ENCODE assay signal across 17 mouse cellular contexts in the genomic region with DNA sequence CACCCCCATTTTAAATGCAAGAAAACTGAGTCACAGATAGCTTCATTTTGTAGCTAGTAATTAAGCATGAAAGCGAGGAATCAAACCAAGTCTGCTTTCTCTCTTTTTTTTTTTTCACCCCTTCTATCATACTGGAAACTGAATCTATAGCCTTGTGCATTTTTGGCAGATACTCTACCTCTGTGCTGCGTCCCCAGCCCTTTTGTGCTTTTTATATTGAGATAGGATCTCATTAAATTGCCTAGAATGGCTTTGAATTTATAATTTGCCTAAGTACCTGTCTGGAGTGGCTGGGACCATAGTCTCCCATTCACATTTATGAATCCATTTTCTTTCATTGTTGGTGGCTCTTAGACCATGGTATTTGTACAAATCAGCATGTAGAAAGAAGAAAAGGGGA.
DNase-seq lines count a peak whose midpoint lies in the region; ATAC-seq and TF ChIP-seq lines count a peak whose summit lies in the region.
"Had no signal": no experiment of that assay in that cellular context is flagged by ENCODE, and none has a peak within 500 bp of the region (broad histone marks: within the 10 kb centered on the region; RNA-seq: fewer than 3 reads in every experiment).

No protein-coding gene starts in this region.

- H3K27ac ChIP-seq in midbrain, embryonic 15.5 days, result no peak overlapping the region
- no peak overlapping the region for H3K27ac ChIP-seq in midbrain, postnatal 0 days (ENCODE audit: low read depth, low read length)
- H3K27ac ChIP-seq in forebrain, embryonic 15.5 days (replicated peaks), result peak overlapping the region; percentile 80
- peak overlapping the region; percentile 65; the same call in 1 of the 2 replicates for H3K27ac ChIP-seq in limb, embryonic 14.5 days (replicated peaks; ENCODE audit: low read depth, low read length)
- H3K27ac ChIP-seq: embryonic facial prominence, embryonic 10.5 days; gastrocnemius, adult 2 months; heart, embryonic 10.5 days; heart, embryonic 15.5 days; hindbrain, embryonic 10.5 days; hindbrain, embryonic 15.5 days had no signal

- H3K9me3 ChIP-seq in midbrain, embryonic 15.5 days, result no peaks in the 10 kb centered on the region
- no peaks in the 10 kb centered on the region for H3K9me3 ChIP-seq in midbrain, postnatal 0 days (ENCODE audit: low read length)
- no peaks in the 10 kb centered on the region for H3K9me3 ChIP-seq in forebrain, embryonic 15.5 days
- H3K9me3 ChIP-seq in limb, embryonic 14.5 days (ENCODE audit: control insufficient read depth, low read length), result no peaks in the 10 kb centered on the region
- H3K9me3 ChIP-seq: embryonic facial prominence, embryonic 10.5 days; heart, embryonic 10.5 days; heart, embryonic 15.5 days; hindbrain, embryonic 10.5 days; hindbrain, embryonic 15.5 days had no signal

- WGBS in midbrain, embryonic 15.5 days, result 48% methylated on average over 2 of the region's 2 CpGs
- WGBS in midbrain, postnatal 0 days, result 53% methylated on average over 2 of the region's 2 CpGs
- WGBS in forebrain, embryonic 15.5 days, result 13% methylated on average over 2 of the region's 2 CpGs
- 77% methylated on average over 2 of the region's 2 CpGs for WGBS in limb, embryonic 14.5 days

- no peak overlapping the region for H3K4me3 ChIP-seq in midbrain, embryonic 15.5 days
- H3K4me3 ChIP-seq in midbrain, postnatal 0 days (ENCODE audit: low read depth, low read length), result no peak overlapping the region
- no peak overlapping the region for H3K4me3 ChIP-seq in forebrain, embryonic 15.5 days
- H3K4me3 ChIP-seq in limb, embryonic 14.5 days (replicated peaks; ENCODE audit: low read length), result no peak overlapping the region
- H3K4me3 ChIP-seq: embryonic facial prominence, embryonic 10.5 days; gastrocnemius, adult 2 months; heart, embryonic 10.5 days; heart, embryonic 15.5 days; hindbrain, embryonic 10.5 days; hindbrain, embryonic 15.5 days had no signal

- H3K27me3 ChIP-seq in midbrain, embryonic 15.5 days (replicated peaks), result no peaks in the 10 kb centered on the region
- H3K27me3 ChIP-seq in midbrain, postnatal 0 days (ENCODE audit: insufficient read depth, low read length), result no peaks in the 10 kb centered on the region
- H3K27me3 ChIP-seq in forebrain, embryonic 15.5 days, result no peaks in the 10 kb centered on the region
- no peaks in the 10 kb centered on the region for H3K27me3 ChIP-seq in limb, embryonic 14.5 days (ENCODE audit: control insufficient read depth, insufficient read depth, low read length)
- H3K27me3 ChIP-seq: heart, embryonic 15.5 days; hindbrain, embryonic 15.5 days had no signal

- no peak for TF ChIP-seq POLR2A in limb, embryonic 14.5 days (IDR thresholded peaks at IDR 0.05; ENCODE audit: borderline replicate concordance, extremely low read depth, insufficient read depth, insufficient read length)

- DNase-seq in heart, adult 11 months, result peak; percentile 16
- no peak for DNase-seq in heart, postnatal 25 days (ENCODE audit: low spot score)
- DNase-seq in midbrain, postnatal 0 days (ENCODE audit: low spot score), result no peak
- no peak for DNase-seq in limb, embryonic 14.5 days (ENCODE audit: low spot score)
- DNase-seq in left cerebral cortex, postnatal 10 days (ENCODE audit: extremely low spot score in 1 of 2, low spot score in 2 of 2), result no peak
- DNase-seq: adrenal gland, adult 2 months; adrenal gland, postnatal 25 days; gastrocnemius, postnatal 25 days had no signal

- TF ChIP-seq CTCF in midbrain, postnatal 0 days (IDR thresholded peaks at IDR 0.05), result no peak

- H3K4me1 ChIP-seq in midbrain, embryonic 15.5 days, result peaks cover 11% of the 10 kb centered on the region; the same call in 1 of the 2 replicates
- no peaks in the 10 kb centered on the region for H3K4me1 ChIP-seq in midbrain, postnatal 0 days (ENCODE audit: insufficient read depth, low read length)
- peaks cover 33% of the 10 kb centered on the region for H3K4me1 ChIP-seq in forebrain, embryonic 15.5 days
- peaks cover 20% of the 10 kb centered on the region for H3K4me1 ChIP-seq in limb, embryonic 14.5 days (ENCODE audit: control insufficient read depth, insufficient read depth, low read length)
- H3K4me1 ChIP-seq: embryonic facial prominence, embryonic 10.5 days; heart, embryonic 10.5 days; heart, embryonic 15.5 days; hindbrain, embryonic 10.5 days had no signal

- 0 out of 2 replicates have a peak, but pooled peaks have one; percentile 34 for ATAC-seq in midbrain, embryonic 15.5 days (replicated peaks)
- ATAC-seq in midbrain, postnatal 0 days (ENCODE audit: low FRiP score), result no peak
- peak; percentile 36 for ATAC-seq in forebrain, embryonic 15.5 days (replicated peaks)
- no peak for ATAC-seq in limb, embryonic 14.5 days (ENCODE audit: low FRiP score, low read depth)
- no peak for ATAC-seq in frontal cortex, adult (ENCODE audit: low TSS enrichment)

- intact Hi-C loops in heart, postnatal 25 days (cut with DNase I), result no loop called here
- intact Hi-C loops in left cerebral cortex, postnatal 10 days (cut with DNase I), result no loop called here

- no peak overlapping the region for H3K9ac ChIP-seq in midbrain, embryonic 15.5 days
- no peak overlapping the region for H3K9ac ChIP-seq in midbrain, postnatal 0 days (replicated peaks; ENCODE audit: low read length, poor library complexity, severe bottlenecking)
- H3K9ac ChIP-seq in forebrain, embryonic 15.5 days (replicated peaks), result no peak overlapping the region
- no peak overlapping the region for H3K9ac ChIP-seq in limb, embryonic 14.5 days (ENCODE audit: low read depth, low read length, severe bottlenecking)
- H3K9ac ChIP-seq: heart, embryonic 15.5 days; hindbrain, embryonic 15.5 days had no signal

- no peak overlapping the region for H3K4me2 ChIP-seq in midbrain, embryonic 15.5 days
- H3K4me2 ChIP-seq in midbrain, postnatal 0 days (ENCODE audit: low read depth, low read length, poor library complexity, severe bottlenecking), result no peak overlapping the region
- H3K4me2 ChIP-seq in forebrain, embryonic 15.5 days (replicated peaks), result no peak overlapping the region
- H3K4me2 ChIP-seq in limb, embryonic 14.5 days (replicated peaks; ENCODE audit: low read depth, low read length, severe bottlenecking), result no peak overlapping the region
- H3K4me2 ChIP-seq: heart, embryonic 15.5 days; hindbrain, embryonic 15.5 days had no signal

- H3K36me3 ChIP-seq in midbrain, embryonic 15.5 days (replicated peaks), result no peaks in the 10 kb centered on the region
- H3K36me3 ChIP-seq in midbrain, postnatal 0 days (ENCODE audit: insufficient read depth, low read length), result no peaks in the 10 kb centered on the region
- H3K36me3 ChIP-seq in forebrain, embryonic 15.5 days, result no peaks in the 10 kb centered on the region
- no peaks in the 10 kb centered on the region for H3K36me3 ChIP-seq in limb, embryonic 14.5 days (ENCODE audit: control insufficient read depth, insufficient read depth, low read length)
- H3K36me3 ChIP-seq: embryonic facial prominence, embryonic 10.5 days; heart, embryonic 10.5 days; heart, embryonic 15.5 days; hindbrain, embryonic 10.5 days; hindbrain, embryonic 15.5 days had no signal

Comparison
In these comparisons a context has a peak if more than half of its experiments do, and no peak if none do; other contexts are left out.
1. ATAC-seq: peak in midbrain, embryonic 15.5 days (single experiment) and forebrain, embryonic 15.5 days (single experiment); none in midbrain, postnatal 0 days (single experiment), limb, embryonic 14.5 days (single experiment) and frontal cortex, adult (single experiment).
2. H3K27ac ChIP-seq: peak in forebrain, embryonic 15.5 days (single experiment) and limb, embryonic 14.5 days (single experiment); none in midbrain, embryonic 15.5 days (single experiment) and midbrain, postnatal 0 days (single experiment).